Mouse (Mus musculus) spleen, postnatal 36 days (tissue): Measurements from ENCODE around the gene Nmur1.
A peak's percentile ranks its signal among the peaks of the same experiment; 100 is the strongest.

Experiments
- DNase-seq, 2 experiments: peaks; one replicate each; pipeline ENCODE4 v3.0.0; 2022; ENCODE audit warnings: low spot score in 2 of 2, mixed read lengths in 1 of 2

The Nmur1 gene

DNA sequence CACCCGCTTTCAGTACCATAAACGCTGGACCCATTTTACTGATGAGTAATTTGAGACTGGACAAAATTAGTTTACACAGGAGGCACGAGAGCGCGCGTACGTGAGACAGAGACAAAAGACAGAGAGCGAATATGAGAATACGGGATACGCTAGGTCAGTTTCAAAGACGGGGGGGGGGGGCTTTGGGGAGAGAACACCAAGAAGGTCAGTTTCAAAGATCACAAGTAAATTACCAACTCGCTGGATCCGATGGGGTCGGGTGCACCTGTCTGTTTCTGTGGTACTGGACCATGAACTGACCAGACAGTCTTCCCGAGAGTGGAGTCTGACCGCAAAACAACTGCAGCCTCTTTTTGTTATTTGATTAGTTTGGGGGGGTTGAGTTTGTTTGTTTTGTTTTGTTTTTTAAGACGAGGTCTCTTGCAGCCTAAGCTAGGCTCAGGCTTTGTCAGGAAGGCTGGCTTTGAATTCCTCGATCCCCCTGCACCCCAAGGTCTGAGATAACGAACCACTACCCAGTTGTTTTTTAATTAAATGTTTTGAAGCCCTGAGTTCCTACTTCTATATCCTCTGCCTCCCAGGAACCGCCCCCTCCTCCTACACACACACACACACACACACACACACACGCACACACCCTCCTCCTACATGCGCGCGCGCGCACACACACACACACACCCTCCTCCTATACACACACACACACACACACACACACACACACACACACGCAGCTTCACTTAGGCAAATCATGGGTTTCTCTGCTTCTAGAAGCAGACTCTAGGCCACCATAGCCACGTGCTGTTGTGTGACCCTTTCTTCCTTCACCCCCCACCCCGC, 15.1 kb upstream of the Nmur1 start:
- peak; percentile 80 to 87 for DNase-seq

DNA sequence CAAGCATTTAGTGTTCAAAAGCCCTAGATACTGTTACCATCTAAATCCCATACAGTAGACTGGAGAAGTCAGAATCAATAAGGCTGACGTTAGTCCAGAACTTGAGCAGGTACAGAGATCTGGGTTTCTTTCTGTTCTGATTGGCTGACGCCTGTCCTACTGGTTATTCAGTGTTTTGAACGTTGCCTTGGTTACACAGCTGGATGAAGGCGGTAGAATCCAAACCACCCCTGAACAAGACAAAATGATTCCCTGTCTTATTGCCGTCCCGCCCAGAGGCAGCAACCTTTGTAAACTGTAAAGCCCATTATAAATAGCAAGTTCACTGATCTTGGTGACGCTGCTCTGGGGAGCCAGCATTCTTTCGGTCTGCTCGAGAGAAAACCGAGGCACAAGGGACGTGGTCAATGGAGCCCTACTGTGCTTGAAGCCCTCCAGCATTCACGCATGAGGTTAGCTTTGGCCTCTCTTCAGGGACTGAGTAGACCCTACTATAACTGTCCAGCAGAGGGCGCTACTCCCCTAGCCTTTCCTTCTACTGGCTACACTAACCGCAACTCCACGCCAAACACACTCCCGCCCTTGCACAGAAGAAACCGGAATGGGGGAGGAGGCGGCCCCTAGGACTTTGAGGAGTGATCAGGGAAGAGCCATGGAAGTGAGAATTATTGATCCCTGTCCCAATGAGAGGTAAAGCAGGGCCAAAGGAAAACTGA, 14.3 kb upstream of the Nmur1 start:
- DNase-seq = peak; percentile 87 to 90

DNA sequence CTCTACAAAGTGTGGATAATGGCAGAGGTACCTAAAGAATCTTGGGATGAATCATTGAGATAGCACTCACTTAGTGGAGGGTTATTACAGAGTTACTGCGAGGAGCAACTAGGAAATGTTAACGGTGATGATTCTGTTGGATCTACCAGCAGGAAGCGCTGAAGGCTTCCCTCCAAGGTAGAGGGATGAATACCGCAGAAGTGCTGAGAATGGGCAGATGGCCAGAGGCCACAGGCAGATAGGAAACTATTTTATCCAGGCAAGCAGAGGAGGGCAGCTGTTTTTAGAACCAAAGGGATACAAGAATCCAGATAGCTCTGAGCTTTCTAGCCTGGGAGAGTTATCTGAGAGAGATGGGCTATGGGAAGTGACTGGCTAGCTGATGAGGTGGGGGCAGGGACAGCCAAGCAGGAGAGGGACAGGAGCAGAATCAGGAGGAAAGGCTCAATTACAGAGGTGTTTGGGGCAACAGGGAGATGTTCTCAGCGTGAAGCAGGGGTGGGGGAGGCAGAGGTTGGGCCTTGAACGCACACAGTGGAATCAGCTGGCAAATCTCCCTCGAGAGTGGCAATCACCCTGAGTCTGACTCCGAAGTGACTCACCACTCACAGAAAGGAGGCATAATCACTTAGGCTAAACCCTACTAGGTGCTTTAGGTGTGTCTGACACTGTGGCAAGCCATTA, 13.6 kb upstream of the Nmur1 start:
- no peak for DNase-seq

DNA sequence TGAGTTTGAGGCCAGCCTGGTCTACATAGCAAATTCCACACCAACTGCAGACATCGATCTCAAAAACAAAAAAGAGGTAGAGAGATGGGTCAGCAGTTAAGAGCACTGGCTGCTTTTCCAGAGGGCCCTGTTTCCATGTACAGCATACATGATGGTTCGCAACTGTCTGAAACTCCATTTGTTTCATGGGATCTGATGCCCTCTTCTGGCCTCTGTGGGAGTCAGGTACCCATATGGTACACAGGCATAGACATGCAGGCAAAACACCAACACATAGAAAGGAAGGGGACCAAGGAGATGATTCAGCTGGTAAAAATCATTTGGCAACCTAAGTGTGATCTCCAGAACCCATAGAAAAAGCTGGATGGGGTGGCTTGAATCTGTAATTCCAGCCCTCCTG, 12.5 kb upstream of the Nmur1 start:
- DNase-seq = peak in 1 of 2 experiments; percentile 25

DNA sequence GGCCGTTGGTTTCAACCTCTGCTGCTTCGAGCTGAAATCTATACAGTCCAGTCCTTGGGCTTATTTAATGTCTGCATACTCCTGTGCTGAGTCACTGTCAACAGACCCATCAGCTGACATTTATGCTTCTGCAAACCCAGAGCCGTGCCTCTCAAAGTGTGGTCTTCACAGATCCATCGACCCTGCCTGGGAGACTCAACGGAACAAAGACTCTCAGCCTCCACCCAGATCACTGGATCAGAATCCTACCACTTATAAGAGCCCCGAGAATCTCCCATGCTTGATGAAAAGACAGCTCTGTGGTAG, 11.9 kb upstream of the Nmur1 start:
- DNase-seq = no peak

DNA sequence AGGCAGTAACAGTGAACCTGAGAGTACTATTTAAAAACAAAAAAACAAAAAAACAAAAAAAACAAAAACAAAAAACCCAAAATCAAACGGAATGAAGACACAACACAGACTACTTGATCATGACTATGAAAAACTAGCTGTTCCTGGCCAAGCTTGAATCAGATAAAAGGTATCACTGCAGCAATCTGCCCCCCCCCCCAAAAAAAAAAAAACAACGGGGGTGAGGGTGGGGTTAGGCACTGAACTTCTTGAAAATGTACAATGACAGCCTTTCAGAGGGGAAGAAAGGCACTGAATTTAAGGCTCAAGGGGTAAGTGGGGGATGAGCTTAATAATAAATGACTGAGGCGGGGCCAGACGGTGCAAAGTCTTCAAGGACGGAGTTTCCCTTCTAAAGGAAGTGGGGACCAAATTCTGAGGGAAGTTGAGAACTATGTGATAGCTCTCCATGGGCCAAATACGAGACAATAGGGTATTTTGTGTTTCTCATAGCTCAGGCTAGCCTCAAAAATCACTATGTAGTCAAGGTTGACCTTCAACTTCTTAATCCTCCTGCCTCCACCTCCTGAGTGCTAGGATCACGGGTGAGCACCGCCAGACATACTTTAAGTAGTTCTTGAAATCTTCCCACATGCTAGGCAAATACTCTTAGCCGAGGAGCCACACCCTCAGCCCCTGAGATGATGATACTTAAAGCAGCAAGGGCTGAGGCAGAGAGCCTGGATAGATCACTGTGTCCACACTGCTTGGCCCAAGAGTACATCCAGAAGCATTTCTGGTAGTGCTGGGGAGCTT, 11.4 kb upstream of the Nmur1 start:
- no peak for DNase-seq

DNA sequence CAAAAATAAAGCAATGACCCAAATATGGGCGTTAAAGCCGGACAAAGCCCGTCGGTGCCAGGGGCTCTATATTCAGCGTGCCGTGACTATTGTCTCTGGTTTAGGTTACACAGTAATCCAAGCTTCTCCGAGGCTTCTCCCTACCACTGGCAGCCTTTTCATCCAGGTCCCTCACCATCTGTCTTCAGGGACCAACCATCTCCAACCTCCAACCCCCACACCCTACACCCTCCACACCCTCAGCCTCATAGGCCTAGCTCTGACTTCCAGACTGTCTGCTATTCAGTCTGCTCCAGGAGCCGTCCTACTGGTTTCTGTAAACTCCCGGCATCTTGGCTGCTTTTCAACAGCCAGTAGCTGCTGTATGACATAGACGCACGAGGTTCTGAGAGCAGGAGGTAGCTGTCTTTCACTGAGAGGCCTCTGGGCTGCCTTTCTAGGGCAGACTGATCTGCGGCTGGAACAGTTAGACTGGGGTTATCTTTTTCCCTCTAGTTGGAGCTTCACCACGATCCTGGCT, 9.3 kb upstream of the Nmur1 start:
- DNase-seq = no peak

DNA sequence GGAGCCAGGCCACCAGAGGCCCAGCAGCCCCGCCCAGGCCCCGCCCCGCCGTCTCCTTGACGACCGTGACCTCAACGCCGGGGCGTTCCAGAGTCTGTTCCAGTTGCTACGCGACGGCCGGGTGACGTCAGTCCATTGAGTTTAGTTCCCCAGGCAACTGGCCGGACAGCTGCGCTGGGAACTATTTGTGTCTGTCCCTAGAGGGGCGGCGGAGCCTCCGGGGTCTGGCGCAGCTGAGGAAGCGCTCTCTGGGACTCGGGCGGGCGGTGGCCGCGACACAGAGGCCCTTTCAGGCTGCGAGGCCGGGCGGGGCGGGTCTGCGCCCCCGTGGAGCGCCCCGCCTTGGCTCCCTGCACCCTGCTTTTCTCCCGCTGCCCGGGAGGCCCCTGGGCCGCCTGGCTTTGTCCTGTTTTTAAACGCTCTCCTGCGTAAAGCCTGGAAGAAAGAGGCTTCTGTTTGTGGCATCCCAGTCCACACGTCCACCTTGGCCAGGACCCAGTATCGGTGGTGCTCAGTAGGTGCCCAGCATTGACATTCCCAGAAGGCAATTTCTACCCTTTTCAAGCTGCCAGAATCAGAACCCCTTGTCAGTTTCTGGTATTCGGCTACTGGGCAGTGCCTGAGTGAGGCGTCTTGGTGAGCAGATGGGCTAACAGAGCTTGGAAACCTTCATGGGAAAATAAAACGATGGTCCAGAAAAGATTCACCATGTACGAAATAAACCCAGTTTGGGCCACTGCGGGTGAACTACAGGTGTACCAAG, 8.6 kb upstream of the Nmur1 start:
- peak; percentile 98 to 99 for DNase-seq

DNA sequence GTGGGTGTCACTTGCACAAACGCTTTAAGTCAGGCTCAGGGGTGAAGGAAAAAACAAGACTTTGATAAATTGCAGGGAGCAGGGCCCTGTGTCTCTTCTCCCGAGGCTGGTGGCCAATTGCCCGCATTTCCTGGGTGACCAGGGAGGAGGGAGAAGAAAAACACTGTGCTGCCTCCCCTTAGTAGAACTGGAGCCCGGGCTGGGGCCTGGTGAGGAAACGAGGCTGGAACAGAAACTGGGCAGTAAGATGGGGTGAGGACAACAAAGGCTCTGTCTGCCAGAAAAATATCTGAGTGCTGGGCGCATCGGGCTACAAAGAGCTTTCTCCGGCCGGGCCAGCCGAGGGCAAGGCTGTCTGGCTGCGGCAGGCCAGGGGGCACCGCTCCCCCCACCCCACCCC, 8.0 kb upstream of the Nmur1 start:
- peak in 1 of 2 experiments; percentile 57 for DNase-seq

DNA sequence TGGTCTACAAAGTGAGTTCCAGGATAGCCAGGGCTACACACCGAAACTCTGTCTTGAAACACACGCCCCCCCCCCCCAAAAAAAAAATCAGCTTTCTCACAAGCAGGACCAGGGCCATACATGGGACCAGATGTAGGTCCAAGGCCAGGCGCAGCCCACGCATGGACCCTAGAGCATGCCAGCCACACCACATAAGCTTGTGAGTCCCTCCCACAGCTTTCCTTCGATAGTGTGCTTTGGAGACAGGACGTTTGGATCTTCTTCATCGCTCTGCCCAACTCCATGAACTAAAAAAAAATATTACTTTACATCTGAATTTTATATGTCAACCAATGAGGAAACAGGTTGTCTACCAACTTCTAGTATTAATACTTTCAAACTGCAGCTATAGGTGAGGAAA, 7.3 kb upstream of the Nmur1 start:
- no peak for DNase-seq

DNA sequence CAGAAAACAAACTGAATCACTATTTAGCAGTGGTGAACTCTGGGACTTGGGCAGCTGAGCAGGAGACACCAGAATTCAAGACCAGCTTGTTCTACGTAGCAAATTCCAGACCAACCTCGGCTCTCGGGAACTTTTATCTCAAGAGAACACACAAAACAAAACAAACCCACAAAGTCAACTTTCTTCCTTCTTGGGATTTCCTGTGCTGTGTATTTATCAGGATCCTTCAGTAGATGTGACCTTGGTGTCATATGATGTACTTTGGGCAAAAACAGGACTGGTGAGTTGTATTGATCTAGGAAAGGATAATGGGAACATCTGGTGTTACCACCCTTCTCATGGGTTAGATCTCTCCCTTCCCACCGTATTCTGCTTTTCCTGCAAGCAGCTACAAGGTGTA, 6.8 kb upstream of the Nmur1 start:
- no peak for DNase-seq

DNA sequence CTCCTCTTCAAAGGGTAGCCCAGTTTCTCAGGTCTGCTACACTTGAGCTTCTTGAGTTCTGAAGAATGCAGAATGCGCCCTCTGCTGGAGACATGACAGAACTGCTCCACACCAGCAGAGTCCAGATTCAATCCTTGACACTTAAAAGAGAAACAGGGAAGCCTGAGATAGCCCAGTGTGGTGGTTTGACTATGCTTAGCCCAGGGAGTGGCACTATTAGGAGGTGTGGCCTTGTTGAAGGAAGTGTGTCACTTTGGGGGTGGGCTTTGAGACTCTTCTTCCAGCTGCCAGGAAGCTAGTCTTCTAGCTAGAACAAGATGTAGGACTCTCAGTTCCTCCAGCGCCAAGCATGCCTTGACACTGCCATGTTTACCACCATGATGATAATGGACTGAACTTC, 4.0 kb upstream of the Nmur1 start:
- DNase-seq = peak; percentile 67 to 77

DNA sequence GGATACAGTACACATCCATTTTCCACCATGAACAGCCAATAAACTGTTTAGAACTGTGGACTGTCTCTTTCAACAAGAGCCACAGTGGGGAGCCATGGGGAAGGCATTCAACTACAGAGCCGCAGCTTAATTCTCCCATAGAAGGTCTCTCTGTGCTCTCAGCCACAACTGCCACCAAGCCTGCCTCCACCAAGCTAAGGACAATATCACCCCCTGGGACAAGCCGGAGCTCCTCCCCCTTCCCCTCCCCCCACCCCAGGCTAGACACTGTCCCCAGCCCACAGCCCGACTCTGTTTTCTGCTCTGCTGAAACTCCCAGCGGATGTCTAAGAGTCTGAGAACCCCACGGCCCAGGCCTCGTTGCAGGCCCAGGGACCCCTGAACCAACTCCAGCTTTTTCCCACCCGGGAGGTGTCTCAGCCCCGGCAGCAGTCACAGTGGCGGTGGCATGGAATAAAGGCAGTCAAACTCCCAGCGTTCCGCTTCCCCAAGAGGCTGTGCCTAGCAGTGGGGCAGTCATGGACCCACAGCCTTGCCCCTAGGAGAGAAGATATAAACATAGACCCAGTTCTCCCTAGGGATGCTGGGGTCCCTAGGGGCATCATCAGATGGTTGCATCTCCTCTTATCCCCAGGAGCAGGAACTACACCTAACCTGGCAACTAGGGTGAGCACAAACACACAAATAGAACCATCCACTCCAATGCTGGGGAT, 1.0 kb downstream of the Nmur1 start:
- no peak for DNase-seq

DNA sequence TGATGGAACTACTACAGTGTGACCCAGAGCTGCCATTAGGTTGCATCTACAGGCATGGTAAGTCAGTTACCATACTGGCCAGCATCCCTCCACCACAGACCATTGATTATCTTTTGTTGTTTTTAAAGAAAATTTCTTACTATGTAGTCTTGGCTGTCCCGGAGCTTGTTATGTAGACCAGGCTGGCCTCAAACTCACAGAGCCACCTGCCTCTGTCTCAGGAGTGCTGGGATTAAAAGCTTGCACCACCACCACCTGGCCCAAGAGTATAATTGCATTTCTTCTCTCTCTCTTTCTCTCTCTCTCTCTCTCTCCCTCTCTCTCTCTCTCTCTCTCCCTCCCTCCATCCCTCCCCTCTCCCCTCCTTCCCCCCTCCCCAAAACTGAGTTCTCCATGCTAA, 1.7 kb downstream of the Nmur1 start:
- no peak for DNase-seq

DNA sequence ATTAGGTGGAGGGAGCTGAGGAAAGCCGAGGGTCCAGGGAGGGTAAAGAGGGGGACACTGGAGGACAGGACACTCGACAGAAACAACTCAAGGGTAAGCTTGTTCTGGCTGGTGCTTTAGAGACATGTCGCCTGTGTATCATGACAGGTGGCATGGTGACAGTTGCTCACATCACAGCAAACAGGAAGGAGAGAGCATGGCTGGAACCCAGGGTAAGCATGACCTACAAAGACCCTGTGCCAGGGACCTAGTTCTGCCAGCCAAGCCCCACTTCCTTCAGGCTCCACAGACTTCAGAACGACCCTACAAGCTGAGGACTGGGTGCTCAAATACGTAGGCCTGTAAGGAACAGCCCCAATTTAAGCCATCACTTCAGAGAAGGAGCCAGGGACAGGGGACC, 2.1 kb downstream of the Nmur1 start:
- DNase-seq = no peak

DNA sequence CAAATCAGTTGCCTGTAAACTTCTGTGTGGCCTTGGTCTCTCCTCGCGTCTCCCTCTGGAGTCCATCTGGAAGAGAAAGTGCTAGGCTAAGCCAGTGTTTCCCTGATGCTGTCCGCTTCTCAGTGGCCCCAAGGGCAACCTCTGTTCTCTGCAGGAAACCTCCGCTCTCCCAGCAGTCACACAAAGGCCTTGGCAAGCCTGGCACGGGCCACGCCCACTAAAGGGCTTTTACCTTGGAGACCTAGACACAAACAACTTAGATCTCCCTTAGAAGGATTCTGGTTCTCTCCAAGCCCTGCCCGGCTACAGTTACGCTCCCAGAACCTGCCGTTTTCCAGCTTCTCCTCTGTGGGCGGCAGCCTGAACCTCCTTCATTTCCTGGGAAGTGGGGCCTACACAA, 5.0 kb downstream of the Nmur1 start:
- DNase-seq = no peak

DNA sequence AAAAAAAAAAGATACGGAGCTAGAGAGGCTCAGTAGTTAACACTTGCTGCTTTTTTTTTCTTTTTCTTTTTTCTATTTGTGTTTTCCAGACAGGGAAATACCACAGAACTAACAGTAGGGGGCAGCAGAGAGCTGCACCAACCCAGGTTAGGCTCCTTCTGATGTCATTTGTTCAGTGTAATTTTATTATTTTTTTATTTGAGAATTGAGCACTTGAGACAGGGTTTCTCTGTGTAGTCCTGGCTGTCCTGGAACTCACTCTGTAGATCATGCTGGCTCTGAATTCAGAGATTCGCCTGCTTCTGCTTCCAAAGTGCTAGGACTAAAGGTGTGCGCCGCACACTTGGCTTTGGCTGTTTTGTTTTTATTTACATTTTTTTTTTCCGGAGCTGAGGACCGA, 9.7 kb downstream of the Nmur1 start:
- no peak for DNase-seq

DNA sequence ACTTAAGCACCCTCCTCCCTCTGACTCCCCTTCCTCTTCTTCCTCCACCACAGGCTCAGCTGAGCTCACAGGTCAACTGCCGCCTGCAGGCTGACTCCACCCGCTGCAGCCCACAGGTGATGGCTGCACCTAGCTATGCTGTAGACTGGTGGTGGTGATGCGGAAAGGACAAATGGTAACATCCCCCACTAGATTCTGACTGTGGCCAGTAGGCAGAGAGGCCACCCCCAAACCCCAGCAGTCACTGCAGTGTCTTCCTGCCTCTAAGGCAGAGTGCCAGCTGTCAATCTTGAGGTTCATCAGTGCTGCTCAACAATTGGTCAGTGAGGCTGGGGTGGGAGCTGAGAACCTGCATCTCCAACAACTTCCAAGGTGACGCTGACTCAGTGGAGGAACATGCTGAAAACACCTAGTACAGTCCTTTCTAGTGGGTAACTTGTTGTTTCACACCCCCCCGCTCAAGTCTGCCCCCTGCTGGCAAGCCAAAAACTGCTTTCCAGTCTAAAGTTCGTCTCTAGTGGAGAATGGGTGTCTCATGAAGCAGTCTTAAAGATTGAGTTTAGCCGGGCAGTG, 10.3 kb downstream of the Nmur1 start:
- peak; percentile 22 to 41 for DNase-seq

DNA sequence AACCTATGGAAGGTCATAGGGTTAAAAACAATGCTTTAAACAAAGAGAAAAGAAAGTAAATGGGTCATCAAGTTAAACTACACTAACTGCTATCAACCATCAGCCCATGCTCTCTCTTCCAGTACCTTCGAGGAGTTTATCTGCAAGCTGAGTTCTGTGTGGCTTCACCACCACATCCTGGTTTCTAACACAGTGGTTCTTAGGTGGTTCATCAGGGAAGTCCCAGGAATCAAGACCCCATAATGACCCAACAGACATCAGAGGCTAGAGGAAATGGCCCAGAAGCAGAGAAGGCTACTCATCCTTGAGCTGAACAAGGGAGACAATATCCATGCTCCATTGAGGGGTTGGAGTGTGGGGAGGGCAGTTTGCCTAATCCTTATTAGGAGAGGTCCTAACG, 10.9 kb downstream of the Nmur1 start:
- DNase-seq = no peak

DNA sequence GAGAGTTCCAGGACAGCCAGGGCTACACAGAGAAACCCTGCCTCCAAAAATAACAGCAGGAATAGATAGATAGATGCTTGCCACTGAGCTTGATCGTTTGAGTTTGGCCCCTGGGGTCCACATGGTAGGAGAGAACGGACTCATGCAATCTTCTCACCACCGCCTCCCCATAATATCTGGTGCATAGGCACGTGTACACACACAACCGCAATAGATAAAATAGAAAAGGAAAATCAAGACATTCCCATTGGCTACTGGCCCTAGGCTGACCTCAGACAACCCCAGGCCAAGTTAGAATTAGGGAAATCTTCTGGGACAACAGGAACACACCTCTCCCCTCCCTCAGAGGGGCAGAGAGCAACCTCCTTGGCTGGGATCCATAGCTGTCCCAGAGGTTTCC, 11.3 kb downstream of the Nmur1 start:
- no peak for DNase-seq
